Mouse (Mus musculus) small intestine, adult 2 months (tissue): ENCODE measurements around the gene Klk1b1. TPM values are rescaled to one million over a fixed set of nuclear protein-coding genes. Genes with fewer than 3 reads are reported as not detected.
"Not testable (repeated sequence)": the region's sequence is repeated elsewhere in the genome, so short reads cannot be mapped to it uniquely, and the experiment has no call there.

Source experiments
- H3K27ac ChIP-seq: fragments of 200-500 bp; 2 replicates; pipeline ENCODE4 v1.5.1; 2012; ENCODE audit warnings: low read depth, low read length, control low read depth, inconsistent platforms; ENCODE audit not compliant: insufficient read depth
- H3K27me3 ChIP-seq: fragments of 200-500 bp; 2 replicates; pipeline ENCODE4 v1.6.1; 2012; ENCODE audit warnings: mild to moderate bottlenecking, moderate library complexity, low read length, inconsistent platforms; ENCODE audit not compliant: control insufficient read depth, insufficient read depth
- H3K36me3 ChIP-seq: fragments of 200-500 bp; 2 replicates; pipeline ENCODE4 v1.6.1; 2012; ENCODE audit warnings: mild to moderate bottlenecking, low read length, control low read depth, inconsistent platforms; ENCODE audit not compliant: control insufficient read depth, insufficient read depth
- H3K4me1 ChIP-seq: fragments of 200-500 bp; 2 replicates; pipeline ENCODE4 v1.6.1; 2012; ENCODE audit warnings: low read length, inconsistent platforms, mixed read lengths; ENCODE audit not compliant: control insufficient read depth, insufficient read depth, insufficient read length
- H3K4me3 ChIP-seq: fragments of 200-500 bp; 2 replicates; pipeline ENCODE4 v1.5.1; 2012; ENCODE audit warnings: low read depth, mild to moderate bottlenecking, control low read depth, inconsistent platforms, low read length, moderate library complexity
- CTCF ChIP-seq: fragments of 200-500 bp; IDR thresholded peaks from 2 replicates; pipeline ENCODE4 v1.5.1; 2012; ENCODE audit warnings: low read depth, mild to moderate bottlenecking, control low read depth, inconsistent platforms, low read length, moderate library complexity, mixed read lengths; ENCODE audit not compliant: insufficient replicate concordance, insufficient read length; ENCODE audit errors: extremely low read depth
- POLR2A ChIP-seq: fragments of 200-500 bp; IDR thresholded peaks from 2 replicates; pipeline ENCODE4 v1.6.1; 2012; ENCODE audit warnings: low read depth, mild to moderate bottlenecking, control low read depth, inconsistent platforms, low read length, moderate library complexity
- WGBS: fragments of 180-500 bp; shearing (Covaris S2); methylation state at CpG from one replicate; pipeline ENCODE4 v1.1.7; 2018; 5-methylcytosine and 5-hydroxymethylcytosine counted together
- polyA plus RNA-seq: library from polyadenylated mRNA; depleted of rRNA; stranded (reverse); fragments of >200 nt; gene quantifications from 2 replicates; pipeline ENCODE4 v1.2.3, GENCODE M21; 2012

The Klk1b1 gene
- polyA plus RNA-seq, 1 experiment: not detected

DNA sequence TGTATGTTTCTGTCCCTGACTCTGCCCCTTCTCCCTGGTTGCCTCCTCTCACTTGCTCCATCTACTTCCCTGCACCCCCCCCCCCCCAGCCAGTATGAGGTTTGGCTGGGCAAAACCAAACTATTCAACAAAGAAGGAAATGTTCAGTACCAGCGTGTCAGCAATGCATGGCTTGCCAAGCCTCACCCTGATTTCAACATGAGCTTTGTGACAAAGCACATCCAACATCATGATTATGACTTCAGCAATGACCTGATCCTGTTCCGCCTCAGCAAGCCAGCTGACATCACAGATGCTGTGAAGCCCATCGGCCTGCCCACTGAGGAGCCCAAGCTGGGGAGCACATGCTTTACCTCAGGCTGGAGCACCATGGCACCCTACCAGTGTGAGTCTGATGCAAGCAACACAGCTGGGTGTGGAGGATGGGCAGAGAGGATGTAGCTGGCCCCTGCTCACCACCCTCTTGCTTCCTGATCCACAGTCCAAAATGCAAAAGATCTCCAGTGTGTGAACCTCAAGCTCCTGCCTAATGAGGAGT is 21.8 kb upstream of the Klk1b1 start:
- H3K4me3 ChIP-seq: no peak overlapping the region
- 57% methylated on average over 3 of the region's 3 CpGs for WGBS
- TF ChIP-seq POLR2A: no peak
- no peak for TF ChIP-seq CTCF
- H3K36me3 ChIP-seq: no peaks in the 10 kb centered on the region
- H3K27me3 ChIP-seq: no peaks in the 10 kb centered on the region
- H3K27ac ChIP-seq: no peak overlapping the region
- peaks cover 6% of the 10 kb centered on the region; the same call in 1 of the 2 replicates for H3K4me1 ChIP-seq

DNA sequence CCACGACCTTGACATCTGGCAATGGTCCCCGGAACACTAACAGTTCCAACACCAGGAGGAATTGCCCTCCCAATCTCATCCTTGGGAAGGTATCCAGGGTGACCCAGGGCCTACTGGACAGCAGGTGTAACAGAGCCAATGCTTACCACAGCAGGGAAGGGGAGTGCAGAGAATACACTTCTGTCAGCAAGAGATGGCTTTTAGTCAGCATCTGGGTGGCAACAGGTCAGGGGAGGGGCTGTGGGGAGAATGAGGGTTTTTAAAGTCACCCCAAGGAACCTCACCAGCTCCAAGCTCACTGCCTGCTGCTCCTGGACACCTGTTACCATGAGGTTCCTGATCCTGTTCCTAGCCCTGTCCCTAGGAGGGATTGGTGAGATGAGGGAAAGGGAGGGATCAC is 16.2 kb upstream of the Klk1b1 start, which contains the start of gene Klk1b8:
Klk1b8 (plus strand) TSS at position 301 of the 400 bp plus-strand sequence.
- Histone ChIP-seq H3K27ac (no peak within 1 kb of the TSS), H3K4me1 (no peaks in the 10 kb centered on the region), H3K4me3 (no peak within 1 kb of the TSS), H3K27me3 (no peaks in the 10 kb centered on the region), H3K36me3 (no peaks in the 10 kb centered on the region)
- 45% methylated on average over 2 of the region's 2 CpGs for WGBS
- TF ChIP-seq POLR2A: no peak
- no peak for TF ChIP-seq CTCF

DNA sequence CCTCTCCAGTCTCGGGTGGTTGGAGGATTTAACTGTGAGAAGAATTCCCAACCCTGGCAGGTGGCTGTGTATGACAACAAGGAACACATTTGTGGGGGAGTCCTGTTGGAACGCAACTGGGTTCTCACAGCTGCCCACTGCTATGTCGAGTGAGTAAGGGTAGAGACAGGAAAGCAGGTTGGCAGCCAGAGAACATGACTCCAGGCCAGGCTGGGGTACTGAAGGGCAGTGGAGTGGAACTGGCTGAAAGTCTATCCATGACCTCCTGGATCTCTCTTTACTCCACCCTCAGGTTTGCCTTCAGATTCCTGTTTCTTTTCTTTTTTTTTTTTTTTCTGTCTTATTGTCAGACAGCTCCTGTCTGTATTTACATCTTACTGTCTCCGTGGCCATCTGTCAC is 13.8 kb upstream of the Klk1b1 start:
- TF ChIP-seq CTCF (no peak), POLR2A (no peak)
- H3K4me1 ChIP-seq: no peaks in the 10 kb centered on the region
- no peak overlapping the region for H3K4me3 ChIP-seq
- H3K36me3 ChIP-seq: no peaks in the 10 kb centered on the region
- 59% methylated on average over 4 of the region's 4 CpGs for WGBS
- no peak overlapping the region for H3K27ac ChIP-seq
- no peaks in the 10 kb centered on the region for H3K27me3 ChIP-seq

DNA sequence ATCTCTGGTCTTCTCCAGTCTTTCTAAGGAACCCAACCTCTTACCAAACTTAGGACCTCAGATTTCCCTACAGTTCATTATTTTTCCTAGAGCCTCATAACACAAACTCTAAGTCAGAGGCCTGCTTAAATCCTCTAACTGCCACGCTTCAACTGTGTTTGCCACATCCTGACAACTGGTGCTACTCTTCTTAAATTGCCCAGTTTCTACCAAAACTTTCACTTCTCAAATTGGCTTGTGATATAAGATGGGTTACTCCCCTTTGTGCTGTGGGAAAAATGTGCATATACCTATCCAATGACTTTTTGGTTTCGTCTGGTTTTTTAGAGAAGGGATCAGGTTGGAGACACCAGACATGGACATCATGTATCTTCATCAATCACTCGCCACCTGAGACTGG is 507 bp downstream of the Klk1b1 start:
- no peaks in the 10 kb centered on the region for H3K36me3 ChIP-seq
- no peaks in the 10 kb centered on the region for H3K4me1 ChIP-seq
- WGBS: 79% methylated on average over 3 of the region's 3 CpGs
- no peak overlapping the region for H3K4me3 ChIP-seq
- no peak for TF ChIP-seq POLR2A
- no peak for TF ChIP-seq CTCF
- H3K27ac ChIP-seq: no peak overlapping the region
- H3K27me3 ChIP-seq: no peaks in the 10 kb centered on the region

DNA sequence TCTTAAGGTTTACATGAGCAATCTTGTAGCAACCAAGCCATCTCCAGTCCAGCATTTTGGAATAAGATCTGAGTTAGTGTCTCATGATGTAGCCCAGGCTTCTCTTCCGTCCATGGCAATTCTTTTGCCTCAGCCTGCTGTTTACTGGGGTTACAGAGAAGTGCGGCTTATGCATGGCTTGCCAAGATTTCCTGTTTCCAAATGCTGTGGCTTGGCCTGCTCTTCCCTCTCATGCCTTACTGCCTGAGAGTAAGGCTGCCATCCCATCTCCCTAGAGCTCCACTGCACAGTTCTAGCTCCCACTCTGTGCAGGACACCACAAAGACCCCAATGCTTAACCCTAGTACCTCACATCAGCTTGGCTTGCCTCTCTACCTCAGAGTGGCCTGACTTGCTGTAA is 1.1 kb downstream of the Klk1b1 start:
- 87% methylated on average over 2 of the region's 2 CpGs for WGBS
- no peaks in the 10 kb centered on the region for H3K27me3 ChIP-seq
- no peaks in the 10 kb centered on the region for H3K4me1 ChIP-seq
- no peak for TF ChIP-seq POLR2A
- TF ChIP-seq CTCF: no peak
- no peak overlapping the region for H3K27ac ChIP-seq
- H3K4me3 ChIP-seq: no peak overlapping the region
- H3K36me3 ChIP-seq: no peaks in the 10 kb centered on the region

DNA sequence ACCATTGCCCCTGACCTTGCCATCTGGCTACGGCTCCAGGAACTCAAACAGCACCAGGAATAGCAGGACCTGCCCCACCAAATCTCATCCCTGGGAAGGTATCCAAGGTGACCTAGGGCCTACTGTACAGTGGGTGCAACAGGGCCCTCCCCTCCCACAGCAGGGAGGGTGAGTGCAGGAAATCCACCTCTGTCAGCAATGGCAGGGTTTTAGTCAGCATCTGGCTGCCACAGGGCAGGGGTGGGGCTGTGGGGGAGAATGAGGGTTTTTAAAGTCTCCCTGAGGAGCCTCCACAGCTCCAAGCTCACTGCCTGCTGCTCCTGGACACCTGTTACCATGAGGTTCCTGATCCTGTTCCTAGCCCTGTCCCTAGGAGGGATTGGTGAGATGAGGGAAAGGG is 9.2 kb downstream of the Klk1b1 start, which contains the start of gene Klk1b9:
Klk1b9 (plus strand) TSS at position 301 of the 400 bp plus-strand sequence.
- not testable (repeated sequence) for H3K27ac ChIP-seq, H3K4me1 ChIP-seq, H3K4me3 ChIP-seq, H3K36me3 ChIP-seq, H3K27me3 ChIP-seq
- 59% methylated on average over 1 of the region's 1 CpGs for WGBS

DNA sequence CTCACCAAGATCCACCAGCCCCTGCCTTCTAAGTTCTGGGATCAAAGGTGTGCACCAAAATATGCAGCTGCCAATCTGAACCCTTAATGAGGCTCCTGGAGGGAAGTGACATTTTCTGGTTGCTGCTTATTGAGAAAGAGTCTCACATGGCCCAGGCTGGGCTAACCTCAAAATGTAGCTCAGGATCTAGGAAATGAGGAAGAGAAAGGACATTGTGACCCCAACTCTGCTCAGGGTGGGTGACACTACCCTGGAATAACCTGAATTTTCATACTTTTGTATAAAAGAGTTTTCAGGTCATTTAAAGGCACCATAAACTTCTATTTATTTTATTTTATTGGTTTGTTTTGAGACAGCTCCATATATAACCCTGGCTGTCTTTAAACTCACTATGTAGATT is 19.1 kb downstream of the Klk1b1 start:
- H3K27me3 ChIP-seq: no peaks in the 10 kb centered on the region
- H3K27ac ChIP-seq: no peak overlapping the region
- H3K4me3 ChIP-seq: no peak overlapping the region
- no peaks in the 10 kb centered on the region for H3K4me1 ChIP-seq
- TF ChIP-seq POLR2A: no peak
- TF ChIP-seq CTCF: no peak
- no peaks in the 10 kb centered on the region for H3K36me3 ChIP-seq

DNA sequence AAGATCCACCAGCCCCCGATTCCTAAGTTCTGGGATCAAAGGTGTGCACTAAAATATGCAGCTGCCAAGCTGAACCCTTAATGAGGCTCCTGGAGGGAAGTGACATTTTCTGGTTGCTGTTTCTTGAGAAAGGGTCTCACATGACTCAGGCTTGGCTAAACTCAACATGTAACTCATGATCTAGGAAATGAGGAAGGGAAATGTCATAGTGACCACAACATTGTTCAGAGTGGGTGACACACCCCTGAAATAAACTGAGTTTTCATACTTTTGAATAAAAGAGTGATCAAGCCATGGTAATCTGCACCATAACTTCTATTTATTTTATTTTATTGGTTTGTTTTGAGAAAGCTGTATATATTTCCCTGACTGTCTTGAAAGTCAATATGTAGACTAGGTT is 28.3 kb downstream of the Klk1b1 start:
- not testable (repeated sequence) for H3K36me3 ChIP-seq, H3K4me1 ChIP-seq, H3K4me3 ChIP-seq, H3K27ac ChIP-seq, H3K27me3 ChIP-seq
- 48% methylated on average over 1 of the region's 1 CpGs for WGBS

DNA sequence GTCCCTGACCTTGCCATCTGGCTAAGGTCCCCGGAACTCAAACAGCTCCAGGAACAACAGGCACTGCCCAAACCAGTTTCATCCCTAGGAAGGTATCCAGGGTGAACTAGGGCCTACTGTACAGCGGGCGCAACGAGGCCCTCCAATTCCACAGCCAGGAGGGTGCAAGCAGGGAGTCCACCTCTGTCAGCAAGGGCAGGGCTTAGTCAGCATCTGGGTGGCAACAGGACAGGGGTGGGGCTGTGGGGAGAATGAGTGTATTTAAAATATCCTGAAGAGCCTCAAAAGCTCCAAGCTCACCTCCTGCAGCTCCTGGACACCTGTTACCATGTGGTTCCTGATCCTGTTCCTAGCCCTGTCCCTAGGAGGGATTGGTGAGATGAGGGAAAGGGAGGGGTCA is 29.0 kb downstream of the Klk1b1 start, which contains the start of gene Klk1b11:
Klk1b11 (plus strand) TSS at position 301 of the 400 bp plus-strand sequence.
- not testable (repeated sequence) for H3K27ac ChIP-seq, H3K4me3 ChIP-seq, H3K36me3 ChIP-seq, H3K4me1 ChIP-seq, H3K27me3 ChIP-seq
- 46% methylated on average over 4 of the region's 4 CpGs for WGBS
